Mouse (Mus musculus) adrenal gland (tissue): ENCODE measurements around the gene Casp6.

Source experiments
- intact Hi-C: fragments of 180-260 bp; cut with DNase I; formaldehyde crosslinking; loops from one replicate; pipeline ENCODE4 v1.15.1; 2025
- long read RNA-seq, 2 experiments: library from polyadenylated mRNA; unstranded; transcript quantifications; one replicate each; pipeline ENCODE4 v2.0.0; 2020; ENCODE audit warnings: borderline replicate concordance in 1 of 2; ENCODE audit not compliant: insufficient replicate concordance in 1 of 2

Casp6 gene
- long read RNA-seq, experiment 1, transcript Casp6-201 (7 exons, 1,456 nt) = major isoform, 48 of 54 reads
- long read RNA-seq, experiment 1, partial matches to known transcripts = 2 of 54 reads
- long read RNA-seq, experiment 1, other reads (novel, unspliced or antisense) = 3 of 54 reads
- long read RNA-seq, experiment 2, transcript Casp6-201 (7 exons, 1,456 nt) = major isoform, 59 of 66 reads
- long read RNA-seq, experiment 2, partial matches to known transcripts = 3 of 66 reads
- long read RNA-seq, experiment 2, other reads (novel, unspliced or antisense) = 3 of 66 reads

DNA sequence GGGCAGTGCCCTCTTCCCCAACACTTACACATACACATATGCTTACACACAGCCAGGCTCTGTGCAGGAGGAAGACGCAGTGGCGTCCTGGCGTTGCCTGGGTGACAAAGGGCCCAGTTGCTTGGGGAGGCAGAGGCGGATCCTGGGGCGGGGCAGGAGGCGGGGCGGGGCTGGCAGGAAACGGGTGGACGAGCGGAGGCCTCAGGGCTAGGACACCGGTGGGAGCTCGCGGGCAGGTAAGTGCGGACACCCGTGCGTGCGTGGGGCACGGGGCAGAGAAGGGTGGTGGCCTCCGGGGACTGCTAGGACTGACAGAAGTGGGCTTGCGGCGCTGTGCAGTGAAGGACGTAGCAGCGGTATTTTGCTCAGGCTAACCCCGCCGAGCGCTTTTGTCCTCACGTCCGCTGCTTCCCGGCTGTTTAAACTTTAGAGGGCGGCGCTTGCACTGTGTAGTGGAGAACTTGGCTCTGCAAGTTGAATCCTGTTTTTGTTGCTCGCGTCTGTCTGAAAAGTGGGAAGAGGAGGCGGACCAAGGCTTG is at the start of gene Casp6:
Casp6 (plus strand) TSS at position 155 of the 539 bp plus-strand sequence.
- intact Hi-C loops = loop anchor here (1.0 kb wide), 1 partner anchor 22 kb away; no protein-coding TSS in a partner anchor

DNA sequence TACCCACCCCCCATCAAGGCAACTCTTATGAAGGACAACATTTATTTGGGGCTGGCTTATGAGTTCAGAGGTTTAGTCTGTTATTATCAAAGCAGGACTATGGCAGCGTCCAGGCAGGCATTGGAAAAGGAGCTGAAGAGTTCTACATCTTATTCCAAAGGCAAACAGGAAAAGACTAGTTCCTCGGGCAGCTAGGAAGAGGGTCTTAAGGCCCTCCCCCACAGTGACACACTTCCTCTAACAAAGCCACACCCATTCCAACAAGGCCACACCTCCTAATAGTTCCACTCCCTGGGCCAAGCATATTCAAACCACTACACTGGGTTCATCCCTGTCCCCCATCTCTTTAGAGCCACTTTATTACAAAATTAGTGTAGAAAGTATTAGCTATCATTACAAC is 38.6 kb upstream of the Casp6 start:
- intact Hi-C loops = loop anchor here (2.0 kb wide), 1 partner anchor 218 kb away; no protein-coding TSS in a partner anchor

DNA sequence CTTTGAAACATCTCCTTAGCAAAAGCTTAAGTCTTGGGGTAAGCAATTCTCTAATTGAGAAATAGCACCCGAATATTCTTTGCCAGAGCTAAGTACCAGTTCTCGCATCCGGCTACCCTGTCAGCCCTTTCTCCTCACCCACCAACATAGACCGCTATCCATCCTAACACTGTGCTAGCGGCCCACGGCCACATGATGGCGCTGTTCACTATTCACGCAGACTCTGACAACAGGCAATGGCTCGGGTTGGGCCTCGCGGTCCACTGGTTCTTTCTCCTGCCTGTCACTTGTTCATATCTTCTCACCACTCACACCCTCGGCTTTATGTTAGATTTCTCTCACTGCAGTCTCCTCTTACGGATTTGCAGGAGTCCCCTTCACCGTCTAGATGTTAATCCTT is 37.5 kb upstream of the Casp6 start:
- intact Hi-C loops = loop anchor here (2.0 kb wide), 1 partner anchor 217 kb away; no protein-coding TSS in a partner anchor

DNA sequence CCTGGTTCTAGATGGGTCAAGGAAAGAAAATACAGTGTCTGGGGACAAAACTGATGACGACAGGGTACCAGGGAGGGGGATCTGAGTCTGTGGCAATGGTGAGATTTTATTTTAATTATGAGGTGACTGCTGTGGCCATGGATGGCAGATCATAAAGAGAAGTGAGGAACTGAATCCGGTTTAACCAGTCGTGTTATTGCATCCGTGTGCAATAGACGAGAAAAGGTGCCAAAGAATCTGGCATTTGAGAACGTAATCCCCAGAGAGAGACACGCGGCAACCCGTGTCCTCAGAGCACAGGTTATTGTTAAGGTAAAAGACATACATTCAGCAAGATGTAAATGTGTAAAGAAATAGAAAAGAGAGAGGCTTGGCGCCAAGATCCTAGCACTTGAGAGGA is 23.9 kb upstream of the Casp6 start:
- intact Hi-C loops = loop anchor here (5.0 kb wide), 1 partner anchor 50 kb away; no protein-coding TSS in a partner anchor

- intact Hi-C loops = loop anchor here (1.0 to 5.0 kb wide), 2 partner anchors 23 to 51 kb away; partner anchors contain the start of gene Casp6
Measured at GRCm38 (mm10) chr3:129878405-129879021, 22.7 kb upstream of the Casp6 start, which contains the start of gene Pla2g12a. TSS of gene Pla2g12a (plus strand) at chr3:129878606.

- intact Hi-C loops = loop anchor here (1.0 to 5.0 kb wide), 2 partner anchors 22 to 52 kb away; partner anchors contain the start of gene Casp6
Measured at GRCm38 (mm10) chr3:129879131-129879757, 22.0 kb upstream of the Casp6 start.

DNA sequence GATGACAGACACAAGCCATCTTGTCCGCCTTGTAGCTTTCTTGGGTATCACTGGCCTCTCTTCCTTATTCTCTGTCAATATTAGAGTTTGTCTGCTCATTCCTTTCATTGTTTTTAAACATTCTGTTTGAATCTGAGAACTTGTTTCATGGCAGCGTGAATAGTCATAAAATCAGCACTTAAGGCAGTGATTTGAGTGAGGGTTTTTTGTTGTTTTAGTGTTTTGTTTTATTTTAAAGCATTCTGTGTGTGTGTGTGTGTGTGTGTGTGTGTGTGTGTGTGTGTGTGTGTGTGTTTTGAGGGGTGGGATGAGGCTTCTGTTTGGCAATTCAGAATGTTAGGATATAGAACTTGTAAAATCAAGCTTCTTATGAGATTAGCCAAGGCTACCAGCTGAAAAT is 21.3 kb upstream of the Casp6 start:
- intact Hi-C loops = loop anchor here (1.0 to 5.0 kb wide), 2 partner anchors 21 to 53 kb away; partner anchors contain the start of gene Casp6

- intact Hi-C loops = no loop called here
Measured at GRCm38 (mm10) chr3:129880925-129881593, 20.2 kb upstream of the Casp6 start.

DNA sequence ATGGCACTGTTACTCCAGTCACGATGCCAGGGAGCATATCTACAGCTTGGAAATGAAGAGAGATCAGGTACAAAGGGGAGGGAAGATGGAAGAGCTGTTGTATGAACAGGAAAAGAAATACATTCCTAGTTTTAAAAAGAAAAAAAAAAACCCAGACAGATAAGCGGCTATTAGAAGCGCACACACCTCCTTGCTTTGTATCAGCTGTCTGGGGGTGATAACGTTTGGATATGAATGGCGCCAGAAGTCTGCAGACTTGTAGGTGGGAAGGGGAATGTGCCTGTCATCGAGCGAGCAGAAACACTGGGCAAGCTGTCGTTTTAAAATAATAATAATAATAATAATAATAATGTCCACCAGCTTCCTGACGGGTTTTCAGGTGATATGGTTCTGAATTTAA is 15.6 kb upstream of the Casp6 start:
- intact Hi-C loops = no loop called here

GRCm38 (mm10) chr3:129886430-129886829 is 14.8 kb upstream of the Casp6 start:
- intact Hi-C loops = no loop called here

DNA sequence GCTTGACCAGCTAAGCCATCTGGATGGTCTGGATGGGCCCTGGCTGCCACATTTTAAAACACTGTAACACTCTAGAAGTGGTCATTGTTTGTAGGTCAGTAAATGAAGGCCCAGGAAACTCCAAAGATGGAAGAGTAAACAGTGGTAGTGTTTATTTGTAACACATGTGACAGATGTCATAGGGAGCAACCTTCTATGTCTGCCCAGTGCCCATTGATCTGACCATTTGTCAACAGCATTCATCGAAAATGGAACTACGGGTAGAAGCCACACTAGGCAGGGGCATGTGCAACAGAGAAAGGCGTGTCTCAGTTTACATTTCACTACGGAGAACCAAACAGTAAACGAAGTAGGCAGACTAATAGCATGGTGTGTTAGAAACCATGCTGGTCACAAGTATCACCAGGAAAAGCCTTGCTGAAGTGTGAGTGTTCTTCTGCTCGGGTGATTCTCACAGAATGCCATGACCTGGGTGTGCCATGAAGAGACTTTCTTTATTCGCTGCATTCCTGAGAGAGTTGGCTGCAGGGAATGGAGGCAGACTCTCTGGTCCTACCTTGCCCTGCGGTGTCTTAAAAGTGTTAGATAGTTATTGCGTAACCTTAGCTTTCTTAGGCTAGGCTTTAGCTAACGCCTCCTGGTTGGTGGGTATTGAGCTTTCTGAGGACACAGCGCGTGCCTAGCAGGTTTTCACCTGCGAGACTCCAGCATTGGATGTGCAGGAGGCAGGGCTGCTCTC is 13.3 kb upstream of the Casp6 start:
- intact Hi-C loops = no loop called here

- intact Hi-C loops = no loop called here
Measured at GRCm38 (mm10) chr3:129892003-129892402, 9.2 kb upstream of the Casp6 start.

GRCm38 (mm10) chr3:129893143-129893542 is 8.1 kb upstream of the Casp6 start:
- intact Hi-C loops = no loop called here

DNA sequence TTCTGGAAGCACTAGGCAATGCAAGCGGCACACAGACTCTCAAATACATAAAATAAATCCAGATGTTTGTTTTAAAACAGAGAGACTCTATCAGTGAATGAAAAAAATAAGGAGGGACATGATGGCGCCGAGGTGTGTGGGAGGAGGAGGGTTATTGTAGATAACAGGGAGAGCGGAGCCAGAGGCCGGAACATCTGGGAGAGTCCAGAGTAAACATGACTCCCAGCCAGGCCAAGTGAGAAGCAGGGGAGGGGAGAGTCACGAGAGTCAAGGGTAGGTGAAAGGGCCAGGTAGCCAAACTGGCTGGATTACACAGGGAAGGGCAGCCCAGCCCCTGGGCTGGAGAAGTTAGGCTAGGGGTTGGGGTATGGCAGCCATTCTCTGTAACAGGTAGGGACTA is 4.6 kb upstream of the Casp6 start:
- intact Hi-C loops = no loop called here

DNA sequence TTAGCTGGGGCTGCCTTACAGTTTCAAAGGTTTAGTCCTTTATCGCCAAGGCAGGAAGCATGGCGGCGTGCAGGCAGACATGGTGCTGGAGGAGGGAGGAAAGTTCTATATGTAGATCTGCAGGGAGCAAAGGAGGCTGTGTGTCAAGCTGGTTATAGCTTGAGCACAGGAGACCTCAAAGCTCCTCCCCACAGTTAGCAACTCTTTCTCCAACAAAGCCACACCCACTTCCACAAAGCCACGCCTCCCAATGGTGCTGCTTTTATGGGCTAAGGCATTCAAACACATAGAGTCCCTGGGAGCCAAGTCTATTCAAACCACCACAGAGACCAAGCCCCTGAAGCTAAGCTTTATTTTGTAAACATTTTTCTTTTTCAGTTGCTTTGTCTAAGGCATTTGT is 2.3 kb upstream of the Casp6 start:
- intact Hi-C loops = no loop called here

- intact Hi-C loops = no loop called here
Measured at GRCm38 (mm10) chr3:129903369-129903768, 2.1 kb downstream of the Casp6 start.

GRCm38 (mm10) chr3:129903866-129904265 is 2.6 kb downstream of the Casp6 start:
- intact Hi-C loops = no loop called here

DNA sequence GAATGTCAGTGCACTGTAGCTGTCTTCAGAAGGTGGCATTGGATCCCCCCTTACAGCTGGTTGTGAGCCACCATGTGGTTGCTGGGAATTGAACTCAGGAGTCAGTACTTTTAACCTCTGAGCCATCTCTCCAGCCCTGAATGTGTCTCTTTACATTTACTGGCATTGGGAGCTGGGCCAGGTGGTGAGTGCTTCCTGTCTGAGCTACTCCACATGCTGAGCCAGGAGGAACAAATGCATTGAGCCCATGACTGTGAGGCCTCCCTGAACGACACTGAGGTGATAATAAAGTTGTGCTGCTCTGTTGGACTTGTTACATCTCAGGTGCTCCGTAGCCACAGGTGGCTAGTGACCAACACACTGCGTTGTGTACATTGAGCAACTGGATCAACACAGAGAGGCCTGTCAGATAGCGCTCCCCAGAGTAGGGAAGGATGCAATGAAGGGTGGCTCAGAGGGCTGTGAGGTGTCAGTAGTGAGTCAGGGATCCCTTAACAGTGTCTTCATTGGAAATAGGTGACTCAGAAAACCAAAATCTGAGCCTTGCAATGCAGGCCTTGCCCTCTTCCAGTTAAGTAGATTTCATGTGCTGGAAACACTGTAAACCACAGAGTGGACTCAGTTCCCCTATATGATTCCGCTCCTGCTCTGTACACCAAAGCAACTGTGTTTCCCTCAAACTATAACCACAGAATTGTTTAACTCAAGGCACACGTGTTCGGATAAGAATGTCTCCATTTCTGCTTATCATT is 3.3 kb downstream of the Casp6 start:
- intact Hi-C loops = no loop called here

GRCm38 (mm10) chr3:129912025-129912424 is 10.8 kb downstream of the Casp6 start:
- intact Hi-C loops = no loop called here

GRCm38 (mm10) chr3:129913241-129913640 is 12.0 kb downstream of the Casp6 start:
- intact Hi-C loops = no loop called here
